Mouse (Mus musculus) thymus, adult 2 months (tissue): ENCODE data around the gene Aatf.

Source experiments
- CTCF ChIP-seq: fragments of 200-500 bp; IDR thresholded peaks from 2 replicates; pipeline ENCODE4 v1.5.1; 2012; ENCODE audit warnings: mild to moderate bottlenecking, control low read depth, low read length, moderate library complexity, borderline replicate concordance; ENCODE audit not compliant: control insufficient read depth, poor library complexity, insufficient read depth; ENCODE audit errors: extremely low read depth
- POLR2A ChIP-seq: fragments of 200-500 bp; IDR thresholded peaks from 2 replicates; pipeline ENCODE4 v1.6.1; 2012; ENCODE audit warnings: mild to moderate bottlenecking, low read length, control low read depth, moderate library complexity; ENCODE audit not compliant: control insufficient read depth, poor library complexity, insufficient read depth; ENCODE audit errors: extremely low read depth

DNA sequence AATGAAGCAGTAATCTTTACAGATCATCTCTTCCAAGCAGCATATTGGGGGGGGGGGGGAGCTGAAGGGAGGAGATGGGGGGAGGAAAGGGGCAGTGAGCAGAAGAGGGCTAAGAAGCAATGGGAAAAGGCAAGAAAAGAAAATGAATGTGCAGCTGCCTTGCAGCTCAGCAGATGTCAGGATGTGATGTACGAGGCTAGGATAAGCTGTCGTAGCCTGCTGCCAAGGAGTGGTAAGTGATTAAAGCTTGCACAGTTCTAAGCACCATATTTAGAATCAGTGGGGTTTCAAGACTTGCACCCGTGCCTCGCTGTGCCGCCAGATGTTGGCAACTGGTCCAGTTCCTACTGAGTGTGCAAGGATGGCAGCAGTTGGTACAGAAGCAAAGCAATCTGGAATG lies 48.8 kb downstream of the Aatf start:
- TF ChIP-seq POLR2A, result no peak
- TF ChIP-seq CTCF, result no peak
